Mouse (Mus musculus) bone marrow, adult 2 months (tissue): ENCODE measurements around the gene Fam221a.

Experiments used
- CTCF ChIP-seq: fragments of 200-500 bp; IDR thresholded peaks from 2 replicates; pipeline ENCODE4 v1.5.1; 2011; ENCODE audit warnings: low read length, control low read depth; ENCODE audit not compliant: control insufficient read depth, insufficient read depth
- POLR2A ChIP-seq: fragments of 200-500 bp; IDR thresholded peaks from 2 replicates; pipeline ENCODE4 v1.6.1; 2011; ENCODE audit warnings: low read depth, mild to moderate bottlenecking, control low read depth, low read length, borderline replicate concordance; ENCODE audit not compliant: control insufficient read depth

DNA sequence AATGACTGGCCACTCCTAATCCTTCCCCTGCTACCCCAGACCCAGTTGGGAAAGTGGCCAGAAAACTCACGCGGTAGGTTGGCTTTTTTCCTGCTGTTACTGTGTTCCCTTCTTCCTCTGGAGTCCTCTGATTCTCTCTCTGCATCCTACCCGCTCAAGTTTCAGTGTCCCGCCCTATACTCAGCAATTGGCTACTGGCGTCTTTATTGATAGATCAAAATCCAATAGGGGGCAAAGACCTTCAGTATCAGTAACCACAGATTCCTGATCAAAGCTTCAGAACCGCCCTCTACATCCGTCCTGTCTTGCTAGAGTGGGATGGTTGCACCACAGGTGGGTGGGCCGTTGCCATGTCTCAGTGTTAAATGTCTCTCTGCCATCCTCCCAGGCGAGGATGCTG lies 29.0 kb upstream of the Fam221a start:
- TF ChIP-seq CTCF (no peak), POLR2A (no peak)
